Mouse (Mus musculus) cerebellum, adult 11 months (tissue): ENCODE measurements around the gene Tbp.

Experiments used
- DNase-seq: peaks from one replicate; pipeline ENCODE4 v3.0.0; 2022

Gene Tbp

GRCm38 (mm10) chr17:15499656-15500394 is at the start of gene Tbp, which contains the start of gene Psmb1:
Tbp (plus strand) TSS chr17:15499888.
Psmb1 (minus strand) TSS chr17:15499751.
- peak; percentile 93 for DNase-seq

DNA sequence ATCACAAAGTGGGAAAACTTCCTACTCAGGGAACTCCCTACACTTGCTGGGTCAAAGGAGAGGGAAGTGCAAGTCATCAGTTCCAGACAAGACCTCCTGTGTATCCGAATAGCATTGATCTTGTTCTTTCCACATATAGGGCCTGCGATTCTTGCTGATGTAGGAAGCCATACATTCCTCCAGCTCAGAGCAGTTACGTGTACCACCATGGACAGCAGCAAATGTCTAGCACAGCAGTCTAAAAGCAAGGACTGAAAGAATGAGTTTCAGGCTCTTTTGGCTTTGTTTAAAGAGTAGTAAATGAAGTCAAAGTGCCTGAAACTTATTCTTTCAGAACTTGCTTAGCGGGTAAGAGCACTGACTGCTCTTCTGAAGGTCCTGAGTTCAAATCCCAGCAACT is 44.5 kb upstream of the Tbp start:
- no peak for DNase-seq

GRCm38 (mm10) chr17:15456595-15456994 is 43.1 kb upstream of the Tbp start:
- no peak for DNase-seq

GRCm38 (mm10) chr17:15459761-15460160 is 39.9 kb upstream of the Tbp start:
- DNase-seq: no peak

- DNase-seq: no peak
Measured at GRCm38 (mm10) chr17:15461921-15462495, 37.7 kb upstream of the Tbp start.

- DNase-seq: peak; percentile 34
Measured at GRCm38 (mm10) chr17:15467669-15468068, 32.0 kb upstream of the Tbp start.

GRCm38 (mm10) chr17:15472671-15473070 is 27.0 kb upstream of the Tbp start:
- DNase-seq: no peak

GRCm38 (mm10) chr17:15490542-15490941 is 9.1 kb upstream of the Tbp start:
- DNase-seq: no peak

DNA sequence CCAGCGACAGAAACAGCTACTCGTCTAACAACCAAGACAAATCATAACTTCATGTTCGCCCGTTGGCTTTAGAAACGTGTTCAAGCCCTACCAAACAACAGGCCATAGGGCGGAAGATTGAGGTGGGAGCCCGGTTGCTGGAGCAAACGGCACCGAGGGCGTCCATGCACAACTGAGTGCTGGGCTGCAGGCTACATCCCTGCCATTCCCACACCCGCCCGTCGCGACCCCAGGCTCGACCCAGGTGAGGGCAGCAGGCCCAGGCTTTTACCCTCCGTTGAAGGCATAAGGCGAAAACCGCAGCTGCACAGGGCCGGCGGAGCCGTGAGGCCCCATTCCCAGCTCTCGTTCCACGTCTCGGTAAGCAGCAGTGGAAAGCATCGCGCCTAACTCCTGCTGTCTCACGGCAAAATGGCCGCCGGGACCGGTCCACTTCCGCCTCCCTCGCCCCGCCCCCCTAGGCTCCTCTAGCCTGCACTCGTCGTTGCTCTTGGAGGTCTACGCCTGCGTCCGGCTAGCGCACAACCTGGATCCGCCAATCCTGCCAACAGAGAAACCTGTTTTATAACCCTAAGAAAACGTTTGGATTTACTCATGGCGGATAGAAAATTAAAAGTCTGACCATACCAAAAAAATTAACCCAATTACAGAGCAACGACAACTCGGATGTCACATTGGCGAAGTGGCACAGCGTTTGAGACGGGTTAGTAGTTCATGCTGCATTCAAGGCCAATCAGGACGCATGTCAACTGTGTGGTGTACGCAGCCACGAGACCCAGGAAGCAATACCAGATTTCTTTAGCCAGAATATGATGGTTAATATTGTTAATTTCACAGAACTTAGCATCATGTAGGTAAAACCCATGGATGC is 1.6 kb upstream of the Tbp start:
- peak; percentile 91 for DNase-seq

GRCm38 (mm10) chr17:15498753-15499113 is 955 bp upstream of the Tbp start:
- peak; percentile 26 for DNase-seq

GRCm38 (mm10) chr17:15510694-15511093 is 11.0 kb downstream of the Tbp start:
- no peak for DNase-seq

DNA sequence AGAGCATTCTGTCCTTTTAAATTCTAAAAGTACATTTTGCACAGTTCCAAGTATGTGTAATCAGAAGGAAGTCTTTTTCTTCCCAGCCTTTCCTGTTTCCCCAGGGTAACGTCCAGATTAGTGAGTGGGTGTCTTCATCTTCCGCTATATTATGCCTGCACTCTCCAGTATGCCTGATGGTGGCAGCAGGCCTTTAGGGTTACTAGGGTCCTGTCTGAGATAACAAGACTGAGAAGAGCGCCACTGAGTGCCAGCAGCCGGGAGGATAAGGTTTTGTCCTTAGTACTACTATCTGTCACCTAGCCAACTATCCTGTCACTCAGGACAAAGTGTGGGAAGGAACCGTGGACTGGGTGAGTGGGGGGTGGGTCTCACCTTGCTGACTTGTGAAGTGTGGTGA is 18.1 kb downstream of the Tbp start:
- DNase-seq: no peak

- no peak for DNase-seq
Measured at GRCm38 (mm10) chr17:15518186-15518585, 18.5 kb downstream of the Tbp start.

DNA sequence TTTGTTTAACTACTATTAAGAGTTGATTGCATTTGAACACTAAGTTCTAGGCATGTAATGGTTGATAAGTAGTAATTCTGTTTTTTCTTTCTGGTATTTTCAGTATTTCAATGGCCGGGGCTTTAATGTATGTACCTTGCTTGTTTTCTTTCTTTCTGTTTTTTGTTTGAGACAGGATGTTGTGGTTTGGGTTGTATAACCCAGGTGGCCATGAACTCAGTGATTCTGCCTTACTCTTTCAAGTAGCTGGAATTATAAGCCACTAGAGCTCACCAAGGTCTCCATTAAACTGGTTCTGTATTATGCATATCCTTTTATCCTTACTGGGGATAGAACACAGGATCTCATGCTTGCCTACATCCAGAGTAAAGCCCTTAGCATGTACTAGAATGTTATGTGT is 19.1 kb downstream of the Tbp start:
- DNase-seq: no peak

DNA sequence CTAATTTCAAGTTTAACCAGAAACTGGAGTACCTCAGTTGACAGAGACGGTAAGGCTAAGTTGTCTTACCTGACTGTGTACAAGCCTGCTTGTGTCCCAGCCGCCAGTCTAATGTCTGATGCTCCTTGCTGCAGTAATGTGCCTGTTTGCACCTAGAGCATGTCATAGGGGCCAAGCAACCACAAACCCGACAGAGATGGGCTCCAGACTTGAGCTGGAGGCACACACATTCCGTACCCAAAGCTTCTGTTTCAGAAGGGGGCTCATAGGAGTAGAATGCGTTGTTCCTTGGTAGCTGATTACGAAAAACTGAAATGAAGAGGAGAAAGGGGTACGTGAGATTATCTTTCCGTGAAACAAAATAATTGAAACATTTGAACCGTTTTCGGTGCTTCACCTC is 26.6 kb downstream of the Tbp start:
- DNase-seq: no peak

DNA sequence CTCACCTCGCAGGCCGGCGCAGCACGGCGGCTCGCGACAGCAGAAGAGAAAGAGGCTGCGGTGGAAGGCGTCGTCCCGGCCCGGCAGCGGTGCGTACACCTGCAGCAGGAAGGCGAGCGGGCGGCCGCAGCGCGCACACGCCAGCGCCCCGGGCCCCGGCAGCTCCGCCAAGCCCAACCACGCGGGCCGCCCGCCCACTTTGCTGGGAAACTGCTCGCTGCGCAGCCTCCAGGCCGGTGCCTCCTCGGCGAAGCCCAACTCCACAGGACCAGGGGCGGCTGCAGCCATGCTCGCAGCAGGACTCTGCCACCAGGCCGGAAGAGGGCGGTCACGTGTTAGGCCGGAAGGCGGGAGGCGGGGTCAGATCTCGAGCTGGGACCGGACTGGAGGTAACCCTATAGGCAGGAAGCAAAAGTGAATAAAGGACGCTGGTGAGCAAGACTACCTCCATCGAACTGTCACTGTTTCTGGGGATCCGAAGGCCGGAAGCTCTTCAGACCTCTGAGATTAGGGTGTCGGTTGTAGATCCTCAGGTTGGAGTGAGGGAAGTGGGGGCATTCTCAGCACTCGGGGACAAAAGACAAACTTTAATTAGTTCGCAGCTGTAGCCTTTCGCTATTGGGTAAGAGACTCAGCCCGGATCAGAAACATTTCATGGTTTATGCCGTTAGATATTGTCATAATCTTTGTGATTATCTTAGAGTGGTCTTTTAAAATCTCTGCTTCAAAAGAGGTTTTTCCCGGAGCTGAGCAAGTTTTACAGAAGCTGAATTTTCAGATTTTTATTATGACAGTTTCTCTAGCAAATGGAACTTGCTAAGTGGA is 27.5 kb downstream of the Tbp start, which contains the start of gene Pdcd2:
TSS of gene Pdcd2 (minus strand) at position 316 of the 825 bp plus-strand sequence.
- DNase-seq: peak; percentile 91

GRCm38 (mm10) chr17:15527811-15528136 is 28.1 kb downstream of the Tbp start:
- DNase-seq: no peak

DNA sequence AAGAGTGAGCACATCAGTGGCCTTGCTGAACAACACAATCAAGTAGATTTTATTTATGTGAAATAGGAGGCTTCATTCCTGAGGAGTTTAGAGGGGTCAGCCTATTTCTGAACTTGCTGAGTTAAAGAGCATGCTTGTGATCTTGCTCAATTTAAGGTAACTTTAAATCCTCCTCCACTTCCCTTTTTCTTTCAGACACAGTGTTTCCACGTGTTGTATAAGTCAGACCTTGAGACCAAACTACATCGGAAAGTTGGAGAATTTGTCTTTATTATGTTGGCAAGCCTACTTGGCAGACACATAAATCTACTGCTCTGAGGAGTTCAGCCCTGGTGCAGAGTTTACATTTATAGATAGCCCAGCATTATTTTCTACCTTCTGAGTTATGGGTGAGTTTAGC is 29.2 kb downstream of the Tbp start:
- DNase-seq: no peak

GRCm38 (mm10) chr17:15530141-15530540 is 30.5 kb downstream of the Tbp start:
- no peak for DNase-seq

- no peak for DNase-seq
Measured at GRCm38 (mm10) chr17:15535162-15535800, 35.6 kb downstream of the Tbp start.

DNA sequence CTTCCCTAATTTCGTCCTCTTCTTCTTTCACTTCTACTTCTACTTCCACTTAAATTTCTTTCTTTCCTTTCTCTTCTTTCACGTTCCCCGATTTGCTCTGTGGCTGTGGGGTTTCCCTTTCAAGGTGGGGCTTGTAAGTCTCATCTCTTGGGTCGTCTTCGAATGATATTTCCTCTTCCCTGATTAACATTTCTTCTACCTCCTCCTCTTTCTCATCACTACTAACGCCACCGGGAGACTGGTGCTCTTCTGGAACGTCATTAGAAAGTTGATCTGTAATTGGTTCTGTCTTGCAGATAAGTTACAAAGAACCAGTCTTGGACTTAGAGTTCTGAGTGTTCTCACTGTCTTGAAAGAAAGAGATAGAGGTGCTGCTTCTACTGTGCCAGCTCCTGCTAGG is 36.3 kb downstream of the Tbp start:
- DNase-seq: no peak

GRCm38 (mm10) chr17:15536457-15536904 is 36.8 kb downstream of the Tbp start:
- no peak for DNase-seq
